Mouse (Mus musculus) heart, postnatal 4 days (tissue): Measurements from ENCODE around the gene P2rx5. TPM values are rescaled to one million over a fixed set of nuclear protein-coding genes. Genes with fewer than 3 reads are reported as not detected.

Source experiments
- DNase-seq: peaks from one replicate; pipeline ENCODE4 v3.0.0; 2021
- total RNA-seq, 2 experiments: library from RNA; stranded (reverse); gene quantifications; 2 replicates each; pipeline ENCODE4 v1.2.3; 2021

Gene P2rx5
- 1 to 10 TPM; 3.9 to 5.0 TPM for total RNA-seq

DNA sequence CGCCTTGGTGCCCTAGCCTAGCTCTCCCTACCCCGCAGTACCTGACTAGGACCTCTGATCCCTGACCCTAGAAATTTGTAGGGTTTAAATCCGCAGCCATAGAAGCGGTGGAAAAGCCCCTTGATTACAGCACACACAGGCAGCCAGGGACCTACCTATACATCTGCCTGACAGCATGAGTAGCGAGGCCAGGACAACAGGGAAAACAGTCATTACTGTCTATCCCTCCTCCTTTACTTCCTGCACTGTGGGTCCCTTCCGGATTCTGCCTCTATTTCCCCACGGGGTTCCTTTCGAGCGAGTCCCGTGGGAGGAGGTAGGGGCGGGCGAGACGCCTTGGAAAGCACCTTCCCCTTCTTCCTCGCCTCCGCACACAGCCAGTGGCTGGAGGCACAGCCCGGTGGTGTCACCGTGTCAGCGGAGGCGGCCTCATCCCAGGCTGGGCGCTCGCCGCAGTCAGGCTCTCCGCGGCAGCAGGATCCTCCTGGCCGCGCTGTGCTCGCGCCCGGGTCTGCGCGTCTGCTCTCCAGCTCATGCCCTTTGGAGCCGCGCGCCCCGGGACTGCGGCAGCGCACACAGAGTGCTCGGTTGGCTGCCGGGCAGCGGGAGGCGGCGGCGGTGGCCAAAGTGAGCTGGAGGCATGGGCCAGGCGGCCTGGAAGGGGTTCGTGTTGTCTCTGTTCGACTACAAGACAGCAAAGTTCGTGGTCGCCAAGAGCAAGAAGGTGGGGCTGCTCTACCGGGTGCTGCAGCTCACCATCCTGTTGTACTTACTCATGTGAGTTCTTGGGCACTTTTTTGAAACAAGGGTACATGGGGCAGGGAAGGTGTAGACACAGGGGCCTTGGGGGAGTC, at the start of gene P2rx5:
TSS of gene P2rx5 (plus strand) at position 465 of the 854 bp plus-strand sequence.
- DNase-seq, result peak; percentile 67

DNA sequence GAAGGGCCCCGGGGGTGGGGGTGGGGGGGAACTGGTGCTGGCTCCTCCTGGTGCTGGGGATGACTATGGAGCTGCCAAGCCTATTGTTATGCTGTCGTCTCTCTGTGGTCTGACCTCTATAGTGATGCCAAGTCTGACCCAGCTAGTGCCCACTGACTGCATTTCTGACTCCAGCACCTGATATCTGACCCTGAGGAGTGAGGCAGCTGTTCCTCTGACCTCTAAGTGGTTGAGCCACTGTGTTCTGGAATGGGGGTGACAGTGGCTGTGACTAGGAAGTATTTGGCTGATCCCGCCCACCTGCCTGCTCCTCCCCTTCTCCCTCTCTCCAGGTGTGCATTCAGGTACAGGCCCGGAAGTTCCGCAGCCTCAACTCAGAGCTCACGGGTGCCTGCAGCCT, 48.8 kb upstream of the P2rx5 start:
- DNase-seq, result no peak

DNA sequence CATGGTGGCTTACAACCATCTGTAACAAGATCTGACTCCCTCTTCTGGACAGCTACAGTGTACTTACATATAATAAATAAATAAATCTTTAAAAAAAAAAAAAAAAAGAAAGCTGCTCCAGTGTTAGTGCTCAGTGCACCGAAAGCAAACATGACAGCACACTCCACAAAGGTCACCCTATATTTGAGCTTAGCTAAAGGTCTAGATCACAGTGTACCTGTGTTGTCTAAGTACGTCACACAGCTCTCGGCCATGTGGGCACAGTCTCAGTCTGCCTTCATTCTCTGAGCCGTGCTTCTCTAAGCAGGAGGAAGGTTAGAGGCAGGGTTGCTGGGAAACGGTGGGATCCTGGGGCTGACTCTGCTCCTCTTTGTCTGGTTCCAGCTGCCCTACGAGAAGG, 33.7 kb upstream of the P2rx5 start:
- DNase-seq, result no peak

- peak; percentile 21 for DNase-seq
These were observed 29.2 kb upstream of the P2rx5 start for GRCm38 (mm10) chr11:73131020-73131419.

DNA sequence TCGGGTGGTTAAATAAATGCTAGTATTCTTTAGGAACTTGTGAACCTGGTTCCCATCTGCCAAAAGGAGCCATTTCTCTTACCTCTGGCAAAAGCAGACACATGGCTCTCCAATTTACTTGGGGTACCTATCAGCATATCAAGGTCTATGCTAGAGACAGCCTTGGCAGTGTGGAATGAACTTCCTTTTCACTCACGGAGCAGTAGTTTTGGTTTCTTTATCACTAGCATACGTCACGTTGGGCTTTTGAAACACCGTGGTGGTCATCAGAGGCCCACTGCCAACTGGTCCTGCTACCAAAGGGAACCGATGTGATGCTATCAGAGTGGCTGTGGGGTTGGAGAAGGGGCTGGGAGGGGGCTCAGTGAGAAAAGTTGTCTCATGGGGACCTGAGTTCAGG, 27.2 kb upstream of the P2rx5 start:
- no peak for DNase-seq

GRCm38 (mm10) chr11:73134222-73134621, 26.0 kb upstream of the P2rx5 start:
- DNase-seq, result no peak

DNA sequence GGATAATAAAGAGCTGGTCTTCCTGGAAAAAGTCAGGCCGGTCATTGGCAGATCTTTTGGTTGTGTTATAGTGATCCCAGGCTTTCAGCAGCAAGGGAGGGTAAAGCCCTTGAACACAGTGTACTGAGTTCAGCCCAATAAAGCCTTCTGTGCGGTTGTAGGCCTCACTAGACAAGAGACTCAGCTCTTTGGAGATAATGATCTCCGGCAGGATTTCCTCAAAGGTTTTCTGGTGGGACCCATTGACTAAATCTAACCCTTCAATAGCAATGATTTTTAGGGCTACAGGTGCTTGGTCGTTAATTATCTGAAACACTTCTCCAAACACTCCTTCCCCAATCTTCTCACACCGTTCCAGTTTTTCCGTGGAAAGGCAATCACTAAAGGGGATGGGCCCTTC, 23.6 kb upstream of the P2rx5 start:
- no peak for DNase-seq

DNA sequence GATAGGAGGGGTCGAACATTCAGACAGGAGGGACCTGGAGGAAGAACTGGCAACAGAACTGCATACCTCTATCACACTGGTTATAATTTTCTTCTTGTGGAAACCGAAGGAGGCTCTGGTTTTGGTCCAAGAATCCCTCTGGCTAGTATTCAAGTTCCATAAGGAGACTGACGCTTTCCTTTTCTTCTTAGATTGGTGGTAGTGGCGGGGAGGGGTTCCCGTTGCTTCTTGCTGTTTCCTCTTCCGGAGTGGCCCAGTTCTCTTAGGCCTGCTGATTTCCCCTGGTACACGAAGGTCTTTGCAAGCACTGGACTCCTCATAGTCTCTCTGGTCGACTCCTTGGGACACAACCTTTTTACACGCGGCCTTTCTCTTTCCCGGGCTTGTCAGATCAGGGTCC, 23.1 kb upstream of the P2rx5 start:
- no peak for DNase-seq

GRCm38 (mm10) chr11:73137591-73138501, 22.4 kb upstream of the P2rx5 start, which contains the start of gene Haspin:
Gene Haspin, minus strand, starts transcription at chr11:73138294.
- DNase-seq, result peak; percentile 96

- DNase-seq, result no peak
These were observed 15.9 kb upstream of the P2rx5 start for GRCm38 (mm10) chr11:73144261-73144681.

- DNase-seq, result no peak
These were observed 13.9 kb upstream of the P2rx5 start for GRCm38 (mm10) chr11:73146026-73146974.

GRCm38 (mm10) chr11:73146975-73147365, 13.3 kb upstream of the P2rx5 start:
- no peak for DNase-seq

GRCm38 (mm10) chr11:73148209-73148608, 12.0 kb upstream of the P2rx5 start:
- DNase-seq, result no peak

- no peak for DNase-seq
These were observed 5.2 kb upstream of the P2rx5 start for GRCm38 (mm10) chr11:73155071-73155470.

- peak; percentile 73 for DNase-seq
These were observed 585 bp downstream of the P2rx5 start for GRCm38 (mm10) chr11:73160811-73161200.

- no peak for DNase-seq
These were observed 1.4 kb downstream of the P2rx5 start for GRCm38 (mm10) chr11:73161616-73162015.

DNA sequence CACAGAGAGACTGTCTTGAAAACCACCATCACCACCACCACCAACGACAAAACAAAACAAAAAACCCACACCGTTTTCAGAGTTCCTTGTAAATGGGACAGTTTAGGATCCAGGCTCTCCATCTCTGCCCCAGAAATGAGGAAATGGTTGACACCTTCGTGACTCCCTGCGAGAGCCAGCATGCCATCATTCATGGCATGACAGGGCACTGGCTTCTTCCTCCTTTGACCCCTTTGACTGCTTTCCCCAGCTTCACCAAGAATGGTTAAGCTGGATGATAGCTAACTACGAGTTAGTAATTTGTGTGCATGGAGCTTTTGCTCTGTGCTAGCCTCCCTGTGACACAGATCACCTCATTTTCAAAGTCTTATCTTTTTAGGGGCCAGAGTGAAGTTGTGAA, 2.1 kb downstream of the P2rx5 start:
- DNase-seq, result no peak

DNA sequence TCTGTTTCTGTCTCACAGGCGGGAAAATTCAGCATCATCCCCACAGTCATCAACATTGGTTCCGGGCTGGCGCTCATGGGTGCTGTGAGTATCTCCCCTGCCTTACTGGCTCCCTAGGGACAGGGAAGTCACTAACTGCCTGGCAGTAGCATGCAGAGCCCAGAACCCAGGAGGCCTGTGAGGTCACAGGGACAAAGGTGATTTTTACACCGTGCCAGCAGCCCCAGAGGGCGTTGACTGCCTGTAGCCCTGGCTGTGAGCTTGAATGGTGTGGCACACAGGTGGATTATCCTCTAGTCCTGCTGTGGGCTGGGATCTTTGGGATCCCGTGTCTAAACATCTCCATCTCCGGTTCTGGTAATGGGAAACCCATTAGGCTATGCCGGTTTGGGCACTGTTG, 7.8 kb downstream of the P2rx5 start:
- DNase-seq, result no peak

DNA sequence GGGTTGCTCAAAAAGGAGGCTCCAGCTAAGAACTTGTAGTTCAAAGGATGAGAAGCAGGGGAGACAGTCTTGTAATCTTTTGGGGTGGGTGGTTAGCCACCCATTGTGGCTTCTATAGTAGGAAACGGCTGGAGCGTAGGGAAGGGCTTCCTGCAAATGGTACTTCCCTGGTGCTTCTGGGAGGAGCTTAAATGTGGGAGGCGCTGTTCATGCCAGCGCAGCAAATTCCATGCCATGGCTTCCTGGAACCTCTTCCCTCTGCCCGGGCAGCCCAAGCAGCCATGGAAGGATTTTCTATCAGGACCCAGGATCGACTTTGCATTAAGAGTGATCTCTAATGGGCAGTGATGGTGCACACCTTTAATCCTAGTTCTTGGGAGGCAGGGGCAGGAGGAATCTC, 8.4 kb downstream of the P2rx5 start:
- DNase-seq, result no peak

- peak; percentile 77 for DNase-seq
These were observed 9.0 kb downstream of the P2rx5 start for GRCm38 (mm10) chr11:73169231-73169630.

DNA sequence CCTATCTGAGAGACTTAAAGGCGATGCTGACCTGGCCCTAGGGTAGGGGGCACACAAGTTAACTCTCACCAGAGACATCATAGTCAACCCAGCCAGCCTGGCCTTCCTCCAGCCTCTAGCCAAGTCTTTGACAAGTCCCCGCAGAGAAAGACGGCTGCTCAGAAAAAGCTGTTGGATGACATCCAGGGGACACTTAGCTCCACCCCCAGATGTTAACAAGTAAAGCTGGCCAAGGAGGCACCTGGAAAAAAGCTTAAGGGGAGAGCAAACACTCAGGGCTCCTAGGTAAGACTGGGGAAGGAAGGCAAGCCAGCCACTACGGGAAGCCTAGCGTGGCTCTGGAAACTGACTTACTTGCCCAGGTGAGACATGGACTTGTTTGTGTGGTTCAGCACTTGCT, 12.0 kb downstream of the P2rx5 start:
- DNase-seq, result peak; percentile 56

GRCm38 (mm10) chr11:73175612-73176011, 15.4 kb downstream of the P2rx5 start:
- no peak for DNase-seq
